Mouse (Mus musculus) heart, adult 2 months (tissue): ENCODE measurements around the gene Trpm2.

Source experiments
- CTCF ChIP-seq: fragments of 200-600 bp; IDR thresholded peaks from 2 replicates; pipeline ENCODE4 v1.8.1; 2022; ENCODE audit warnings: antibody characterized with exemption, mild to moderate bottlenecking, moderate library complexity
- EP300 ChIP-seq: fragments of 200-500 bp; IDR thresholded peaks from 2 replicates; pipeline ENCODE4 v1.6.1; 2011; ENCODE audit warnings: low read depth, low read length, control low read depth; ENCODE audit not compliant: insufficient read depth
- POLR2A ChIP-seq: fragments of 200-500 bp; IDR thresholded peaks from 2 replicates; pipeline ENCODE4 v1.6.1; 2011; ENCODE audit warnings: mild to moderate bottlenecking, low read depth, low read length, control low read depth; ENCODE audit not compliant: insufficient read depth

GRCm38 (mm10) chr10:78005791-78006438 lies 35.6 kb upstream of the Trpm2 start:
- TF ChIP-seq CTCF (no peak), POLR2A (no peak), EP300 (no peak)
